Mouse (Mus musculus) urinary bladder, adult 18-20 months (tissue): ENCODE data around the gene Ncoa7.

ENCODE experiments used
- DNase-seq, 2 experiments: peaks; one replicate each; pipeline ENCODE4 v3.0.0; 2022; ENCODE audit warnings: low spot score in 2 of 2, mixed read lengths in 2 of 2

Gene Ncoa7

GRCm38 (mm10) chr10:30587037-30587436 is 216.1 kb downstream of the Ncoa7 start:
- no peak for DNase-seq

GRCm38 (mm10) chr10:30585691-30586090 is 217.4 kb downstream of the Ncoa7 start:
- no peak for DNase-seq
